Mouse (Mus musculus) forebrain, embryonic 16.5 days (tissue): ENCODE measurements around the gene Olfr902. TPM values are rescaled to one million over a fixed set of nuclear protein-coding genes. Genes with fewer than 3 reads are reported as not detected.

Experiments
- ATAC-seq: fragments of 200-750 bp; cut with Nextera tagmentation; 2 replicates; pipeline ENCODE4 v1.8.0; 2017; ENCODE audit warnings: mild to moderate bottlenecking, moderate library complexity
- H3K27ac ChIP-seq: fragments of 300-500 bp; sonication (generic); 2 replicates; pipeline ENCODE4 v1.5.1; 2014; ENCODE audit warnings: low read length, control low read depth
- H3K27me3 ChIP-seq: fragments of 300-500 bp; sonication (generic); replicated peaks from 2 replicates; pipeline ENCODE4 v1.6.1; 2014; ENCODE audit warnings: low read length; ENCODE audit not compliant: control insufficient read depth, insufficient read depth
- H3K36me3 ChIP-seq: fragments of 300-500 bp; sonication (generic); 2 replicates; pipeline ENCODE4 v1.6.1; 2014; ENCODE audit not compliant: control insufficient read depth, insufficient read depth
- H3K4me1 ChIP-seq: fragments of 300-500 bp; sonication (generic); replicated peaks from 2 replicates; pipeline ENCODE4 v1.6.1; 2014; ENCODE audit warnings: low read length; ENCODE audit not compliant: control insufficient read depth, insufficient read depth
- H3K4me2 ChIP-seq: fragments of 300-500 bp; sonication (generic); 2 replicates; pipeline ENCODE4 v1.6.1; 2014; ENCODE audit warnings: mild to moderate bottlenecking, low read length, control low read depth
- H3K4me3 ChIP-seq: fragments of 300-500 bp; sonication (generic); replicated peaks from 2 replicates; pipeline ENCODE4 v1.5.1; 2014; ENCODE audit warnings: mild to moderate bottlenecking, low read length, control low read depth
- H3K9ac ChIP-seq: fragments of 300-500 bp; sonication (generic); replicated peaks from 2 replicates; pipeline ENCODE4 v1.6.1; 2014; ENCODE audit warnings: low read depth, low read length, control low read depth
- H3K9me3 ChIP-seq: fragments of 300-500 bp; sonication (generic); 2 replicates; pipeline ENCODE4 v1.6.1; 2016; ENCODE audit warnings: low read length; ENCODE audit not compliant: control insufficient read depth
- WGBS: fragments of 180-500 bp; shearing (Covaris S2); extraction: QIAGEN DNeasy Blood & Tissue Kit; methylation state at CpG from one replicate; pipeline ENCODE4 v1.1.7; 2014; 5-methylcytosine and 5-hydroxymethylcytosine counted together
- polyA plus RNA-seq: library from polyadenylated mRNA; unstranded; fragments of >200 nt; fragmentation: Nextera tagmentation; extraction: Ambion mirVana; gene quantifications from 2 replicates; pipeline ENCODE4 v1.2.1, GENCODE M21; 2015

The Olfr902 gene
- polyA plus RNA-seq, 1 experiment from 2014 or later: not detected

DNA sequence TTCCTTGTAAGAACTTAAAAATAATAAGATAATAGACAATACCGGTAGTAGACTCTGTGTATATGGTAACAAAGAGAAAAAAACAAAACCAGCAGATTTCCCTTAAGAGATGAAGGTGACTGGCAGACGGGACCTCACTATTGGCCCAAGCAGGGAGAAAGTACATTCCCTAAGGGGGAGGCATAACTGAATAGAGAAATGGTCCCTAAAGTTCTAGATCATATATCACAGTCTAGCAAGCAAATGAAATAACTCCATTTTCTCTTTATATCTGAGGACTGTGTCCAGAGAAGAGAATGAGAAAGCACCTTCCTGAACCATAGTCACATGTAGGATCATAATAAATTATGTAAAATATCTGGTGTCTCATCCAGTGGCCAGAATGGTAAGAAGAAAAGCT is 48.0 kb downstream of the Olfr902 start, which contains the start of gene Olfr907:
Gene Olfr907 (plus strand): TSS at position 301 of the 400 bp plus-strand sequence.
- Histone ChIP-seq H3K4me2 (no peak within 1 kb of the TSS), H3K4me1 (no peaks in the 10 kb centered on the region), H3K9me3 (no peaks in the 10 kb centered on the region), H3K4me3 (no peak within 1 kb of the TSS), H3K36me3 (no peaks in the 10 kb centered on the region), H3K27ac (no peak within 1 kb of the TSS), H3K9ac (no peak within 1 kb of the TSS), H3K27me3 (no peaks in the 10 kb centered on the region)
- 86% methylated on average over 2 of the region's 2 CpGs for WGBS
- no peak for ATAC-seq

Other genes with a start within 250 kb of the Olfr902 start
- gene Olfr893, start 239.3 kb upstream of the Olfr902 start, polyA plus RNA-seq: not detected in 2 replicates
- gene Olfr894, start 229.6 kb upstream of the Olfr902 start, polyA plus RNA-seq: not detected in 2 replicates
- not detected in 2 replicates for gene Olfr143, start 194.9 kb upstream of the Olfr902 start, polyA plus RNA-seq
- gene Olfr895, start 179.8 kb upstream of the Olfr902 start, polyA plus RNA-seq: not detected in 2 replicates
- not detected in 2 replicates for gene Olfr896-ps1, start 156.5 kb upstream of the Olfr902 start, polyA plus RNA-seq
- gene Olfr25, start 118.6 kb upstream of the Olfr902 start, polyA plus RNA-seq: not detected in 2 replicates
- not detected in 2 replicates for gene Olfr898, start 99.2 kb upstream of the Olfr902 start, polyA plus RNA-seq
- gene Olfr250, start 80.8 kb upstream of the Olfr902 start, polyA plus RNA-seq: not detected in 2 replicates
- gene Olfr251, start 70.6 kb upstream of the Olfr902 start, polyA plus RNA-seq: not detected in 2 replicates
- gene Olfr147, start 46.0 kb upstream of the Olfr902 start, polyA plus RNA-seq: not detected in 2 replicates
- not detected in 2 replicates for gene Olfr901, start 18.2 kb upstream of the Olfr902 start, polyA plus RNA-seq
- not detected in 2 replicates for gene Olfr904, start 15.5 kb downstream of the Olfr902 start, polyA plus RNA-seq
- gene Olfr905, start 23.5 kb downstream of the Olfr902 start, polyA plus RNA-seq: not detected in 2 replicates
- not detected in 2 replicates for gene Olfr906, start 39.4 kb downstream of the Olfr902 start, polyA plus RNA-seq
- gene Olfr907, start 48.1 kb downstream of the Olfr902 start, polyA plus RNA-seq: not detected in 2 replicates
- not detected in 2 replicates for gene Olfr911-ps1, start 73.9 kb downstream of the Olfr902 start, polyA plus RNA-seq
- gene Olfr910, start 90.2 kb downstream of the Olfr902 start, polyA plus RNA-seq: not detected in 2 replicates
- not detected in 2 replicates for gene Olfr912, start 132.5 kb downstream of the Olfr902 start, polyA plus RNA-seq
- gene Olfr913, start 145.1 kb downstream of the Olfr902 start, polyA plus RNA-seq: not detected in 2 replicates
- gene Olfr914, start 157.4 kb downstream of the Olfr902 start, polyA plus RNA-seq: not detected in 2 replicates
- gene Olfr916, start 212.2 kb downstream of the Olfr902 start, polyA plus RNA-seq: not detected in 2 replicates
- gene Olfr917, start 218.2 kb downstream of the Olfr902 start, polyA plus RNA-seq: not detected in 2 replicates
- not detected in 2 replicates for gene Olfr918, start 226.9 kb downstream of the Olfr902 start, polyA plus RNA-seq